Mouse (Mus musculus): ENCODE results near the gene Cabp4.

The Cabp4 gene

DNA sequence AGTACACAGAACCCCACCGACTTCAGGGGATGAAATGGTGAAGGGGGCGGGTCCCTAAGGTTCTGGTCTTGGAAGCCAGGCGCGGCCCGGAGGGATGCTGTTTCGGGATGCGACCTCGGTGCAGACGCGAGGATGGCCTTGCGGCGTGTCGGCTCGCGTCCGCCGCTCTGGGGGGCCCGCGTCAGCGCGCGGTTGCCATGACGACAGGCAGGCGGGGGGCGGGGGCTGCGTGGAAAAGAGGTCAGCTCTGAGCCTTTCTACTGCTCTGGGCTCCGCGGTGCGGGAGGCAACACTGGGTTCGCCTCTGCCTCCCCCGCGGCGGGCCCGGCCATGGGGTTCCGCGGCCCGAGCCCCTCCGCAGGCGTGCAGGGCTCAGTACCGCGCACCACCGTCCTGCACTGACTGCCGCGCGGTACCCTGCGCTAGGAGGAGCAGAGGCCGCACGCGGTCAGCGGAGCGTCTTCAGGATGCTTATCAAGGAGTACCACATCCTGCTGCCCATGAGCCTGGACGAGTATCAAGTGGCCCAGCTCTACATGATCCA lies 43.0 kb downstream of the Cabp4 start:
- DNase-seq (ENCODE audit: low spot score): peak; percentile 36

- peak; percentile 60 for DNase-seq (ENCODE audit: low spot score)
These were observed 43.8 kb downstream of the Cabp4 start, which contains the start of gene Pitpnm1 for GRCm38 (mm10) chr19:4099837-4100717. TSS of gene Pitpnm1 (plus strand) at chr19:4099998.

DNA sequence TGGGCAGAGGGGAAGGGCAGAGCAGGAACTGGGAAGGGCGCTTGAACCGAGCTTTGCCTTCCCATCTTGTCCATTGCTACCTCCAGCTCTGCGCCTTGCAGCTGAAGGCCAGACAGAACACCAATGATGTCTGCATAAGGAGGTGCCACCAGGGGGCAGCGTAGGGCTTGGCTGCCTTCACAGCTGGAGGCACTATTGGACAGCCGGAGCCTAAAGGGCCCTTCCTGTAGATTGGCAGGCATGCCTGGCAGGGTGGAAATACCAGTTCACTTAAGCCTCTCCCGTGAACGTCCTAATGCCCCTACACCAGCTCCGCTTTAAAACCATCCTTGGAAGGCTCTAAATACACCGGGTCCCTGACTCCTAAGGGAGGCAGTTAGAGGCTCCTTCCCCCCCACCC lies 44.8 kb downstream of the Cabp4 start:
- DNase-seq (ENCODE audit: low spot score): peak; percentile 87

- no peak for DNase-seq (ENCODE audit: low spot score)
These were observed 45.4 kb downstream of the Cabp4 start for GRCm38 (mm10) chr19:4098426-4098825.

- no peak for DNase-seq (ENCODE audit: low spot score)
These were observed 46.4 kb downstream of the Cabp4 start for GRCm38 (mm10) chr19:4097441-4097825.

DNA sequence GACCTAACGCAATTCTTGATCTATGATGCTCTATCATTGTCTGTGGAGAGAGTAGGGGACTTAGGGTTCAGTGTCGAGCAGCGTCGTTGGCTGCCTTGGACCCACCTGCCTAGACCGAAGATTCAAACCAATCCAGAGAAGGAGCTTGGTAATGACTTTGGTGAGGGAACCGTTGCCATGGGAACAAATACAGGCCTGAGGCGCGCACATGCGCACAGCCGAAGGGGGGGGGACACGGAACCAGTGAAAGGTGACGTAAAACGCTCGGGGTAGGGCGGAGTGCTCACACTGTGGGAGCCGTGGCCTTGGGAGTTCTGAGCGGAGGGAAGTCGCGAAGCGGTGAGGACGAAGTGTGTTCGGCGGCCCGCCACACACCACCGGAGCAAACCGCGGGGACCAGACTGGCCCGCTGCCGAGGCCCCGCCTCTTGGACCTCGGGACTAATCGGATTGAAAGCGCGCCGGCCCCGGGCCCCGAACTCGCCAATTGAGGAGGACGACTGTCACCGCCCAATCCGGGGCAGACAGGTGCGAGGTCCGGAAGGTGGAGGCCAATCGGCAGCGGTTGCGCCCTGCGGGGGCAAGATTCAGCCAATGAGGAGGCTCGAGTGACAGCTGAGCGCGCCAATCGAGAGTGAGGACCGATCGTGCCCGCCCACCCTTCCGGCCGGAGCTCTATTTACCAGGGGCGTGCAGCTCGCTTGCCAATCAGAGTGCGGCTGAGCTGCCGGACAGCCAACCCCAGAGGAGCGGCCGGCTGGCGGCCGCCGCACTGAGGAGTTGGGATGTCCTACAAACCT lies 47.0 kb downstream of the Cabp4 start, which contains the start of gene Cdk2ap2:
TSS of gene Cdk2ap2 (plus strand) at position 541 of the 799 bp plus-strand sequence.
- peak; percentile 100 for DNase-seq (ENCODE audit: low spot score)

- DNase-seq (ENCODE audit: low spot score): no peak
These were observed 48.0 kb downstream of the Cabp4 start for GRCm38 (mm10) chr19:4095802-4096201.

GRCm38 (mm10) chr19:4094774-4095303 lies 49.0 kb downstream of the Cabp4 start:
- no peak for DNase-seq (ENCODE audit: low spot score)

- DNase-seq (ENCODE audit: low spot score): no peak
These were observed 49.5 kb downstream of the Cabp4 start for GRCm38 (mm10) chr19:4094348-4094747.

- no peak for DNase-seq (ENCODE audit: low spot score)
These were observed 50.1 kb downstream of the Cabp4 start for GRCm38 (mm10) chr19:4093772-4094171.

DNA sequence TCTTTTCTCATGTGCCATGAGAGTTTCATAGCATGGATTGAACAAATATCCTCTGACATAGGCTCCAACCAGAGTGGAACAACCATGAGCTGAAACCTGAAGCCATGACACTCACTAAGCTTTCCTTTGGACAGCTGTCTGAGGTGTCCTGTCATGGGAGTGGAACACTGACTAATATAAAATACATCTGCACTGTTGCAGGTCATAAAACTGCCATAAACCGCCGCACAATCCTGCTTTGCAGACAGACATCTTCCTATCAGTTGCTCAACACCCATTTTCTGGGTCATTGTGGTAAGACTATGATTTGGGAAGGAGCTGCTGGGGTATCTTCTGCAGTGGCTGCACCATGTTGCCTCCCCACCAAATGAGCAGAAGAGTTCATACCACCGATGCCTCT lies 51.1 kb downstream of the Cabp4 start:
- DNase-seq (ENCODE audit: low spot score): no peak

DNA sequence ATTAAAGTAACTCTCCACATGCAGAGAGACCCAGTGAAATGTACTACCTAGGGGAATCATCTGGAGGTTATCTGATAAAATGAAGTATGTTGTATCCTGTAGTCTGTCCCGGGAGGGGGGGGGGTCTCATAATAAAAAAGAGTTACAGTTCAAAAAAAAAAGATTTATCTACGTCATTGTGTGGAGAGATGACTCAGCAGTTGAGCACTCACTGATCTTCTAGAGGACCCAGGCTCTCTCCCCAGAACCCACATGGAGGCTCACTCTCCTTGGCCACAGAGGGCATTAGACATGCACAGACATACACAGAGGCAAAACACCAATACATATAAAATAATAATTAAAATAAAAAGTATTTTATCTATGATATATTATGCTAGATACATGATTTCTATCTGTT lies 52.5 kb downstream of the Cabp4 start:
- DNase-seq (ENCODE audit: low spot score): no peak

GRCm38 (mm10) chr19:4090446-4090845 lies 53.4 kb downstream of the Cabp4 start:
- DNase-seq (ENCODE audit: low spot score): no peak

DNA sequence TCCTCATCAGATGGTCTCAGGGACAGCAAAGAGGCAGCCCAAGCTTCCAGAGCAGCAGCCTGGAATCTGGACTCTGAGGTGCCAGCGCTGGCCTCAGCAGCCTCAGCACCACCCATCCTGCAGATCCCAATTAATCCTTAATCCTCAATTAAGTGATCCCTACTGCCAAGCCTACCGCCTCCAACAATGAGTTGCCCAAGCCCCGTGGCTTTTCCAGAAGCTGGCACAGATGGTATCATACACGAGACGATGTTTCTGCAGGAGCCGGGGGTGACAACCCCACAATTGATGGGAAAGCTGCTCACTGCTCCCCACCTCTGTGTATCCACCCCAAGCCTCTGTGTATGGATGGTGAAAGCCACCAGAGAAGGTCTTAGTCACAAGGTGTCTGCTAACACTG lies 54.7 kb downstream of the Cabp4 start:
- no peak for DNase-seq (ENCODE audit: low spot score)

GRCm38 (mm10) chr19:4088146-4088545 lies 55.7 kb downstream of the Cabp4 start:
- no peak for DNase-seq (ENCODE audit: low spot score)

DNA sequence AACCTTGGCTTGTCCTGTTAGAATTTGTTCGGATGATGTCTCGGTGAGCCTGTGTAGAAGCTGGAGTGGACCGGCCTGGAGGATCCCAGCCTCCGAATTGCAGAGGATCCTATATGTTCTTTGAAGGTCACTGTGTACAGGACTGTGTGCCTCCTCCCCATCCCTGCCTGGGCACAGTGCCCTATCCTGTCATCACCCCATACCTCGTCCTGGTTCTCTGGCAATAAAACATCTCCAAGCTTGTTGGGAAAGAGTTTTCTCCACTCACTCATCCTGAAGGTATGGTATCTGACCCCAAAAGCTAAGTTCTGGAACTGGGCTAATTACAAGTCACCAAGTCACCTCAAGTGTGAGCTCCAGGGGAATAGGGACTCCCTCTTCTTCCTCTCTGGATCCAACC lies 56.7 kb downstream of the Cabp4 start:
- no peak for DNase-seq (ENCODE audit: low spot score)

DNA sequence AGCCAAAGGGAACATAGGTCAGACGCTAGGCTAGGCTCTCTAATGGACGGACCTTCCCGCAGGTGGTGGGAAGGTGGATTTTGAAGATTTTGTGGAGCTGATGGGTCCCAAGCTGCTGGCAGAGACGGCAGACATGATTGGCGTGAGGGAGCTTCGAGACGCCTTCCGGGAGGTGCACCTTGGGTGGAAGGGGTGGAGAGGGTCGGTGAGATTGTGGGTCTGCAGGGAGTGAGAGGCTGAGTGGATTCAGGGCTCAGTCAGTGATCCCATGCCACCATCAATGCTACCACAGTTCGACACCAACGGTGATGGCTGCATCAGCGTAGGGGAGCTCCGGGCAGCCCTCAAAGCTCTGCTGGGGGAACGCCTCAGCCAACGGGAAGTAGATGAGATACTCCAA lies 57.7 kb downstream of the Cabp4 start:
- DNase-seq (ENCODE audit: low spot score): no peak
